In genomic region chr8:64946441-64946819, GRCm38 (mm10) we compare ENCODE assay signal across 7 mouse cellular contexts. TPM values are rescaled to one million over a fixed set of nuclear protein-coding genes. Genes with fewer than 3 reads are reported as not detected.
DNase-seq lines count a peak whose midpoint lies in the region; ATAC-seq and TF ChIP-seq lines count a peak whose summit lies in the region.

No protein-coding gene starts in this region.

- peaks cover 11% of the 10 kb centered on the region; the same call in 1 of the 2 replicates for H3K27me3 ChIP-seq in neural tube, embryonic 13.5 days
- H3K27me3 ChIP-seq in embryonic facial prominence, embryonic 12.5 days: peaks cover 22% of the 10 kb centered on the region
- no peaks in the 10 kb centered on the region; the same call in 1 of the 2 replicates for H3K27me3 ChIP-seq in intestine, embryonic 16.5 days (replicated peaks; ENCODE audit: control insufficient read depth, insufficient read depth, low read length)
- H3K27me3 ChIP-seq in small intestine, adult 2 months (ENCODE audit: control insufficient read depth, insufficient read depth, low read length): 0 out of 2 replicates have a peak, but pooled peaks cover 4% of the 10 kb centered on the region

- peak overlapping the region; percentile 58 for H3K4me2 ChIP-seq in neural tube, embryonic 13.5 days
- H3K4me2 ChIP-seq in embryonic facial prominence, embryonic 12.5 days (replicated peaks): peak overlapping the region; percentile 62; the same call in 1 of the 2 replicates
- H3K4me2 ChIP-seq in intestine, embryonic 16.5 days (ENCODE audit: low read depth, low read length): peak overlapping the region; percentile 30; the same call in 1 of the 2 replicates

- TF ChIP-seq POLR2A in small intestine, adult 2 months (IDR thresholded peaks at IDR 0.05; ENCODE audit: low read depth, low read length): no peak

- no peak for ATAC-seq in neural tube, embryonic 13.5 days (ENCODE audit: low read depth)
- no peak for ATAC-seq in embryonic facial prominence, embryonic 12.5 days (ENCODE audit: insufficient number of reproducible peaks, insufficient read depth, low FRiP score, low TSS enrichment)
- ATAC-seq in intestine, embryonic 16.5 days: no peak

- no peak for TF ChIP-seq CTCF in small intestine, adult 2 months (IDR thresholded peaks at IDR 0.05; ENCODE audit: extremely low read depth, insufficient read length, insufficient replicate concordance, low read depth, low read length)

- DNase-seq in neural tube, embryonic 10.5 days (ENCODE audit: extremely low spot score, low spot score): no peak
- DNase-seq in urinary bladder, postnatal 4 days (ENCODE audit: low spot score in 2 of 2): no peak
- DNase-seq in layer of hippocampus, adult 9-10 months (ENCODE audit: low spot score): no peak

- peaks cover 19% of the 10 kb centered on the region for H3K4me1 ChIP-seq in neural tube, embryonic 13.5 days (replicated peaks)
- H3K4me1 ChIP-seq in embryonic facial prominence, embryonic 12.5 days: peaks cover 4% of the 10 kb centered on the region; the same call in 1 of the 2 replicates
- H3K4me1 ChIP-seq in intestine, embryonic 16.5 days (ENCODE audit: control insufficient read depth, insufficient read depth, low read length): no peaks in the 10 kb centered on the region
- H3K4me1 ChIP-seq in small intestine, adult 2 months (ENCODE audit: control insufficient read depth, insufficient read depth, insufficient read length, low read length): no peaks in the 10 kb centered on the region

- no peaks in the 10 kb centered on the region for H3K36me3 ChIP-seq in neural tube, embryonic 13.5 days
- H3K36me3 ChIP-seq in embryonic facial prominence, embryonic 12.5 days: no peaks in the 10 kb centered on the region
- no peaks in the 10 kb centered on the region for H3K36me3 ChIP-seq in intestine, embryonic 16.5 days (ENCODE audit: control insufficient read depth, insufficient read depth, low read length)
- H3K36me3 ChIP-seq in small intestine, adult 2 months (ENCODE audit: control insufficient read depth, insufficient read depth, low read length): no peaks in the 10 kb centered on the region

- 55% methylated on average over 8 of the region's 8 CpGs for WGBS in neural tube, embryonic 13.5 days
- 59% methylated on average over 8 of the region's 8 CpGs for WGBS in embryonic facial prominence, embryonic 12.5 days
- WGBS in intestine, embryonic 16.5 days: 51% methylated on average over 8 of the region's 8 CpGs
- WGBS in small intestine, adult 2 months: 6% methylated on average over 8 of the region's 8 CpGs

- H3K9ac ChIP-seq in neural tube, embryonic 13.5 days: no peak overlapping the region
- no peak overlapping the region for H3K9ac ChIP-seq in embryonic facial prominence, embryonic 12.5 days
- no peak overlapping the region for H3K9ac ChIP-seq in intestine, embryonic 16.5 days (ENCODE audit: low read depth, low read length)

- H3K9me3 ChIP-seq in neural tube, embryonic 13.5 days: no peaks in the 10 kb centered on the region
- H3K9me3 ChIP-seq in embryonic facial prominence, embryonic 12.5 days: no peaks in the 10 kb centered on the region
- no peaks in the 10 kb centered on the region for H3K9me3 ChIP-seq in intestine, embryonic 16.5 days (ENCODE audit: control insufficient read depth, low read length)

- H3K4me3 ChIP-seq in neural tube, embryonic 13.5 days: peak overlapping the region; percentile 81
- no peak overlapping the region for H3K4me3 ChIP-seq in embryonic facial prominence, embryonic 12.5 days
- peak overlapping the region; percentile 18 for H3K4me3 ChIP-seq in intestine, embryonic 16.5 days (ENCODE audit: low read length)
- H3K4me3 ChIP-seq in small intestine, adult 2 months (ENCODE audit: low read depth, low read length): peak overlapping the region; percentile 31; the same call in 1 of the 2 replicates

- H3K27ac ChIP-seq in neural tube, embryonic 13.5 days (replicated peaks): no peak overlapping the region
- H3K27ac ChIP-seq in embryonic facial prominence, embryonic 12.5 days: no peak overlapping the region
- H3K27ac ChIP-seq in intestine, embryonic 16.5 days (ENCODE audit: low read length): no peak overlapping the region
- H3K27ac ChIP-seq in small intestine, adult 2 months (ENCODE audit: insufficient read depth, low read depth, low read length): peak overlapping the region; percentile 54

RNA-seq across cellular contexts. Expression of gene Tmem192, which starts 0.6 kb away (rescaled TPM):
- 28.8 and 29.0 TPM in 2 replicates for polyA plus RNA-seq in neural tube, embryonic 13.5 days (2015; fragmentation: Nextera tagmentation; extraction: Ambion mirVana)
- 20.4 and 20.6 TPM in 2 replicates for polyA plus RNA-seq in embryonic facial prominence, embryonic 12.5 days (2016; fragmentation: Nextera tagmentation; extraction: Ambion mirVana)
- polyA plus RNA-seq in intestine, embryonic 16.5 days (2015; fragmentation: Nextera tagmentation; extraction: Ambion mirVana): 56.9 and 60.3 TPM in 2 replicates
- polyA plus RNA-seq in small intestine, adult 2 months (2012; rRNA removed): 15.5 and 40.3 TPM in 2 replicates

RNA-seq across cellular contexts. Expression of gene Trim75, which starts 41.2 kb away (rescaled TPM):
- polyA plus RNA-seq in neural tube, embryonic 13.5 days (2015; fragmentation: Nextera tagmentation; extraction: Ambion mirVana): 0.11 TPM in 1 of 2 replicates, not detected in the other
- not detected in 2 replicates for polyA plus RNA-seq in embryonic facial prominence, embryonic 12.5 days (2016; fragmentation: Nextera tagmentation; extraction: Ambion mirVana)
- polyA plus RNA-seq in intestine, embryonic 16.5 days (2015; fragmentation: Nextera tagmentation; extraction: Ambion mirVana): not detected in 2 replicates
- polyA plus RNA-seq in small intestine, adult 2 months (2012; rRNA removed): not detected in 2 replicates
